ENCODE assay signal across 16 mouse cellular contexts in the genomic region with DNA sequence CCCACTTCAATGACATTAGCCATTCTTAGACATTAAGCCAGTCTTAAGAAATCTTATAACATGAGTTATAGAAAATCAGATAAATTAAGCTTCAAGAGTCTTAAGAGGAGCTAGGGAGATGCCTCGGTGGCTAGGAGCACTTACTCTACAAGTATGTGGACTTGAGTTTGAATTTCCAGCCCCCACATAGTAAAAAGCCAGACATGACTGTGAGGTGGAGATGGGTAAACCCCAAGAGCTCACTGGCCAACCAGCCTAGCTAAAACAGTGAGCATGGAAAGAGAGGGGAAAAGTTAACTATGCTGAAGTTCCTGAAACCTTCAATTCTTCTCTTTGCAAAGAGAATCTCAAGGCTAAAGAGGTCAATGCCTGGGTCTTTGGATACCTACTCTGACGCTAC. TPM values are rescaled to one million over a fixed set of nuclear protein-coding genes. Genes with fewer than 3 reads are reported as not detected.
DNase-seq lines count a peak whose midpoint lies in the region; TF ChIP-seq lines count a peak whose summit lies in the region.
"Had no signal": no experiment of that assay in that cellular context is flagged by ENCODE, and none has a peak within 500 bp of the region (broad histone marks: within the 10 kb centered on the region; RNA-seq: fewer than 3 reads in every experiment).

No protein-coding gene starts in this region.

- H3K4me3 ChIP-seq in CH12.LX (replicated peaks in 1 of 3; ENCODE audit: low read depth in 2 of 3, low read length in 2 of 3, poor library complexity in 1 of 3) = no peak overlapping the region
- no peak overlapping the region for H3K4me3 ChIP-seq in kidney, adult 2 months (ENCODE audit: insufficient read depth, low read depth, low read length)

- TF ChIP-seq RAD21 in CH12.LX (IDR thresholded peaks at IDR 0.05; ENCODE audit: low read depth, low read length) = no peak

- 88% methylated on average over 2 of the region's 2 CpGs for WGBS in kidney, adult 2 months

- peak; percentile 62; the same call in 1 of the 2 replicates for TF ChIP-seq EP300 in CH12.LX (IDR thresholded peaks at IDR 0.05; ENCODE audit: low read length)

- no peak overlapping the region for H3K9ac ChIP-seq in CH12.LX (ENCODE audit: insufficient read depth, low read depth)

- H3K27me3 ChIP-seq in CH12.LX (replicated peaks) = no peaks in the 10 kb centered on the region
- H3K27me3 ChIP-seq in kidney, adult 2 months (replicated peaks; ENCODE audit: control insufficient read depth, insufficient read depth, low read length) = no peaks in the 10 kb centered on the region
- H3K27me3 ChIP-seq: Patski had no signal

- no peaks in the 10 kb centered on the region for H3K36me3 ChIP-seq in CH12.LX (replicated peaks in 1 of 2; ENCODE audit: control insufficient read depth in 1 of 2, insufficient read depth in 1 of 2, low read length in 1 of 2)
- H3K36me3 ChIP-seq in kidney, adult 2 months (ENCODE audit: control insufficient read depth, insufficient read depth, low read length) = no peaks in the 10 kb centered on the region
- H3K36me3 ChIP-seq: G1E had no signal

- no peaks in the 10 kb centered on the region for H3K79me2 ChIP-seq in CH12.LX (replicated peaks; ENCODE audit: control insufficient read depth, extremely low read depth, insufficient read depth, poor library complexity, severe bottlenecking)

- TF ChIP-seq POLR2A in CH12.LX (IDR thresholded peaks at IDR 0.05; ENCODE audit: low read depth, low read length) = no peak
- no peak for TF ChIP-seq POLR2A in kidney, adult 2 months (IDR thresholded peaks at IDR 0.05; ENCODE audit: low read depth, low read length)

- no peak overlapping the region for H3K4me2 ChIP-seq in CH12.LX (ENCODE audit: insufficient read depth, low read depth, poor library complexity, severe bottlenecking)

- H3K4me1 ChIP-seq in CH12.LX (ENCODE audit: control insufficient read depth in 1 of 2, insufficient read depth in 2 of 2) = peaks cover 5 to 45% of the 10 kb centered on the region in 2 experiments; a peak in 3 of 4 replicates
- H3K4me1 ChIP-seq in kidney, adult 2 months (ENCODE audit: control insufficient read depth, insufficient read depth, low read length) = peaks cover 11% of the 10 kb centered on the region

- in situ Hi-C loops in CH12.LX (cut with MboI; ENCODE audit: low pct_ligation_motif_present, low pct_unique_long_range_greater_than_20kb, low sequenced_read_pairs) = no loop called here

- DNase-seq in CH12.LX (ENCODE audit: extremely low read depth) = peak; percentile 64
- no peak for DNase-seq in kidney, adult 2 months
- DNase-seq: adrenal gland, adult 2 months; adrenal gland, adult 8-10 months; adrenal gland, postnatal 10 days; adrenal gland, postnatal 14 days; adrenal gland, postnatal 25 days; adrenal gland, postnatal 36 days; B cell, adult 2 months; cerebellum, adult 11 months; cerebellum, adult 11-12 months; cerebellum, adult 18-20 months; cerebellum, adult 2 months; cerebellum, adult 8-10 months had no signal

- H3K27ac ChIP-seq in CH12.LX (ENCODE audit: insufficient read depth, low read depth) = no peak overlapping the region
- no peak overlapping the region for H3K27ac ChIP-seq in kidney, adult 2 months (ENCODE audit: insufficient read depth, low read depth, low read length)

- no peak for TF ChIP-seq CTCF in CH12.LX (conservative IDR thresholded peaks at IDR 0.05 in 1 of 2, IDR thresholded peaks at IDR 0.05 in 1 of 2; ENCODE audit: low read depth in 2 of 2, low read length in 2 of 2)
- TF ChIP-seq CTCF in kidney, adult 2 months (conservative IDR thresholded peaks at IDR 0.05; ENCODE audit: insufficient read depth, insufficient read length, low read depth, low read length) = no peak

- no peaks in the 10 kb centered on the region for H3K9me3 ChIP-seq in CH12.LX (replicated peaks; ENCODE audit: low read length)
- H3K9me3 ChIP-seq: G1E had no signal

- dilution Hi-C loops in CH12.LX (cut with MboI; ENCODE audit: extremely low pct_ligation_motif_present, extremely low pct_unique_long_range_greater_than_20kb, low sequenced_read_pairs) = no loop called here

TF ChIP-seq in CH12.LX, 34 proteins besides CTCF, POLR2A, EP300 and RAD21:
- TF ChIP-seq TCF12 (IDR thresholded peaks at IDR 0.05; ENCODE audit: low read depth, low read length) (no peak), UBTF (IDR thresholded peaks at IDR 0.05; ENCODE audit: low read depth, low read length) (no peak), HCFC1 (IDR thresholded peaks at IDR 0.05; ENCODE audit: low read depth, low read length) (no peak), SIN3A (IDR thresholded peaks at IDR 0.05; ENCODE audit: low read length) (no peak), MYC (IDR thresholded peaks at IDR 0.05; ENCODE audit: low read depth, low read length) (no peak), IRF4 (IDR thresholded peaks at IDR 0.05; ENCODE audit: low read depth, low read length) (peak; percentile 61; the same call in 1 of the 2 replicates), JUND (conservative IDR thresholded peaks at IDR 0.05; ENCODE audit: low read depth, low read length) (no peak), CHD2 (IDR thresholded peaks at IDR 0.05; ENCODE audit: low read length) (0 out of 2 replicates have a peak, but pooled peaks have one; percentile 25), ZNF384 (IDR thresholded peaks at IDR 0.05; ENCODE audit: low read depth, low read length) (no peak), CHD1 (IDR thresholded peaks at IDR 0.05; ENCODE audit: low read depth, low read length) (no peak), ELF1 (IDR thresholded peaks at IDR 0.05; ENCODE audit: low read depth, low read length) (no peak), ZKSCAN1 (IDR thresholded peaks at IDR 0.05; ENCODE audit: borderline replicate concordance, low read depth, low read length) (no peak), RCOR1 (conservative IDR thresholded peaks at IDR 0.05; ENCODE audit: low read depth, low read length) (no peak), USF2 (conservative IDR thresholded peaks at IDR 0.05; ENCODE audit: low read depth, low read length) (no peak), ZMIZ1 (IDR thresholded peaks at IDR 0.05; ENCODE audit: low read depth, low read length) (no peak), MAX (IDR thresholded peaks at IDR 0.05; ENCODE audit: low read length) (no peak), NRF1 (IDR thresholded peaks at IDR 0.05; ENCODE audit: low read depth, low read length) (no peak), BHLHE40 (IDR thresholded peaks at IDR 0.05; ENCODE audit: low read depth, low read length) (no peak), MAFK (IDR thresholded peaks at IDR 0.05; ENCODE audit: insufficient replicate concordance, low read length) (no peak), NELFE (IDR thresholded peaks at IDR 0.05; ENCODE audit: low read depth, low read length) (no peak), JUN (IDR thresholded peaks at IDR 0.05; ENCODE audit: insufficient read depth, low read depth, low read length) (no peak), KAT2A (IDR thresholded peaks at IDR 0.05; ENCODE audit: insufficient replicate concordance, low read length) (no peak), SMC3 (IDR thresholded peaks at IDR 0.05; ENCODE audit: low read depth, low read length) (no peak), E2F4 (IDR thresholded peaks at IDR 0.05; ENCODE audit: insufficient replicate concordance, low read depth, low read length) (no peak), POLR2AphosphoS2 (IDR thresholded peaks at IDR 0.05; ENCODE audit: low read depth, low read length) (no peak), USF1 (IDR thresholded peaks at IDR 0.05; ENCODE audit: low read depth, low read length) (no peak), ETS1 (conservative IDR thresholded peaks at IDR 0.05; ENCODE audit: low read depth, low read length) (0 out of 2 replicates have a peak, but pooled peaks have one; percentile 10)

RNA-seq across cellular contexts. Expression of a gene that starts 27.3 kb away (rescaled TPM):
- total RNA-seq in CH12.LX (2012; rRNA removed) (20.4 and 22.6 TPM in 2 replicates), CH12.LX (2014; rRNA removed) (35.7 and 39.2 TPM in 2 replicates)
- 78.3 and 84.8 TPM in 2 replicates for polyA plus RNA-seq in CH12.LX (2012; ENCODE audit: insufficient read length, low read depth)
- 88.7 and 99.9 TPM in 2 replicates for polyA plus RNA-seq in kidney, adult 2 months (2012; rRNA removed)
